Mouse (Mus musculus) liver, embryonic 16.5 days (tissue): ENCODE measurements around the gene Apol7a. TPM values are rescaled to one million over a fixed set of nuclear protein-coding genes. Genes with fewer than 3 reads are reported as not detected.

ENCODE experiments used
- ATAC-seq: fragments of 200-750 bp; cut with Nextera tagmentation; 2 replicates; pipeline ENCODE4 v1.8.0; 2017; ENCODE audit warnings: low read depth, mild to moderate bottlenecking, moderate number of reproducible peaks, moderate library complexity
- H3K27ac ChIP-seq: fragments of 300-500 bp; sonication (generic); 2 replicates; pipeline ENCODE4 v1.5.1; 2014; ENCODE audit warnings: mild to moderate bottlenecking, low read length
- H3K27me3 ChIP-seq: fragments of 300-500 bp; sonication (generic); 2 replicates; pipeline ENCODE4 v1.6.1; 2014; ENCODE audit warnings: low read depth, low read length, mixed read lengths; ENCODE audit not compliant: control insufficient read depth, insufficient read depth
- H3K36me3 ChIP-seq: fragments of 300-500 bp; sonication (generic); 2 replicates; pipeline ENCODE4 v1.6.1; 2014; ENCODE audit warnings: mild to moderate bottlenecking; ENCODE audit not compliant: control insufficient read depth, insufficient read depth
- H3K4me1 ChIP-seq: fragments of 300-500 bp; sonication (generic); 2 replicates; pipeline ENCODE4 v1.6.1; 2014; ENCODE audit warnings: low read depth, low read length, mixed read lengths; ENCODE audit not compliant: control insufficient read depth
- H3K4me2 ChIP-seq: fragments of 300-500 bp; sonication (generic); 2 replicates; pipeline ENCODE4 v1.6.1; 2014; ENCODE audit warnings: low read depth, low read length, mixed read lengths
- H3K4me3 ChIP-seq: fragments of 300-500 bp; sonication (generic); 2 replicates; pipeline ENCODE4 v1.5.1; 2014; ENCODE audit warnings: low read depth, mild to moderate bottlenecking, low read length
- H3K9ac ChIP-seq: fragments of 300-500 bp; sonication (generic); 2 replicates; pipeline ENCODE4 v1.6.1; 2014; ENCODE audit warnings: low read depth, low read length
- H3K9me3 ChIP-seq: fragments of 300-500 bp; sonication (generic); replicated peaks from 2 replicates; pipeline ENCODE4 v1.6.1; 2016; ENCODE audit warnings: low read length; ENCODE audit not compliant: control insufficient read depth
- WGBS: fragments of 180-500 bp; shearing (Covaris S2); extraction: QIAGEN DNeasy Blood & Tissue Kit; methylation state at CpG from one replicate; pipeline ENCODE4 v1.1.7; 2014; ENCODE audit not compliant: insufficient replicate concordance; 5-methylcytosine and 5-hydroxymethylcytosine counted together
- polyA plus RNA-seq: library from polyadenylated mRNA; unstranded; fragments of >200 nt; fragmentation: Nextera tagmentation; extraction: Ambion mirVana; gene quantifications from 2 replicates; pipeline ENCODE4 v1.2.1, GENCODE M21; 2015

The Apol7a gene
- polyA plus RNA-seq, 1 experiment from 2014 or later: 7.3 TPM

DNA sequence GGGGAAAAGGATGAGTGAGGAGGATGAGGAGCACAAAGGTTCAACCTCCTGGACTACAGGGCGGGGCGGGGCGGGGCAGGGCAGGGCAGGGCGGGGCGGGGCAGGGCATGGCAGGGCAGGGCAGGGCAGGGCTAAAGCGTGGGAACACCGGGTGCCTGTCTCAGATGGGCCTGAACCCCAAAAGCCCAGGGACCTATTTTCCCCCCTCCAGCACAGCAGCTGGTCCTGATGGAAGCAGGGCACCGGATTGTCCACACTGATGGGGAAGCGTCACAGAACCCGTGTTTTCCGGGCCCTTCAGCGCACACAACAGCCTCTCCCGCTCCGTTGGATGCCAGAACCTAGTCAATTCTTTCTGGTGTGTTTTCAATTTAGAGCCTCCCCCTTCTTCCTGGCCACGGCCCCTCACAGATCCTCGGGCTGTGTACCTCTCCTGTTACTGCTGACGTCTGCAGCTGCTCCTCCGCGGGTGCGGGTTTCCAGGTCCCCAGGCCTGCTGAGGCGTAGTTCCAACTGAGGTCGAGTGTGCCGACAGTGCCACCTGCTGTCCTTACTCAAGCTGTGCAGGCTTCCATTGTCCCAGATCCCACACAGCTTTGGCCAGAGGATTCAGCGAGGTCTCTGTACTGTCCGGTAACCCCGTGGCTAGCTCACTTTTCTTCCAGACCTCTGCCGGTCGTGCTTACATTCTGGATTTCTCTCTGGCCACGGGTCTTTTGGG is 40.4 kb downstream of the Apol7a start:
- Histone ChIP-seq H3K9ac (no peak overlapping the region), H3K4me3 (peak overlapping the region; percentile 28; the same call in 1 of the 2 replicates), H3K4me2 (peak overlapping the region; percentile 52; the same call in 1 of the 2 replicates), H3K27ac (no peak overlapping the region), H3K27me3 (peaks cover 3% of the 10 kb centered on the region; the same call in 1 of the 2 replicates), H3K4me1 (peaks cover 2% of the 10 kb centered on the region; the same call in 1 of the 2 replicates), H3K9me3 (no peaks in the 10 kb centered on the region), H3K36me3 (no peaks in the 10 kb centered on the region)
- 3% methylated on average over 24 of the region's 29 CpGs for WGBS
- peak; percentile 67 for ATAC-seq

DNA sequence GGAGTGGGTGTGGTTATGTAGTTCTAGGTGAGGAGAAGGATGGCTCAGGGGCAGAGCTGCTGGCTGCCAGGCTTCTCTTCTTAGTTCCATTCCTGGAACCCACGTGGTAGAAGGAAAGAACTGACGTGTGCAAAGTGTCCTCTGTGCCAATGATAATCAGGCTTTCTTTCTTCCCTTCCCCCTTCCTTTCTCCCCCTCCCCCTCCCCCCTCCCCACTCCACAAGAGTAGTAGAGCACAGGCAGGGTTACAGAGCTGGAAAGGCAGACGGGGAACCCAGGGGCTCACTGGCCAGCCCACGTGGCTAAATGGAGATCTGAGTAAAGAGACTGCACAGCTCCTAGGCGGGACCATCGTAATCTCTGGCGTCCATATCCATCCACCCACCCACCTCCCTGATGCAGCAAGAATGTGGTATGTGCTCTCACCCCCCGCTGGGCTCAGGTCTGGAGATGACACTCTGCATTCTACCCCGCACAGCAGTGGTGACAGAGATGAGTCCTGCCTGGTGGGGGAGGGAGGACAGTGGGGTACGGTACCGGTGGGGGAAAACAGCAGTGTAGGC is 42.6 kb downstream of the Apol7a start:
- ATAC-seq: no peak

DNA sequence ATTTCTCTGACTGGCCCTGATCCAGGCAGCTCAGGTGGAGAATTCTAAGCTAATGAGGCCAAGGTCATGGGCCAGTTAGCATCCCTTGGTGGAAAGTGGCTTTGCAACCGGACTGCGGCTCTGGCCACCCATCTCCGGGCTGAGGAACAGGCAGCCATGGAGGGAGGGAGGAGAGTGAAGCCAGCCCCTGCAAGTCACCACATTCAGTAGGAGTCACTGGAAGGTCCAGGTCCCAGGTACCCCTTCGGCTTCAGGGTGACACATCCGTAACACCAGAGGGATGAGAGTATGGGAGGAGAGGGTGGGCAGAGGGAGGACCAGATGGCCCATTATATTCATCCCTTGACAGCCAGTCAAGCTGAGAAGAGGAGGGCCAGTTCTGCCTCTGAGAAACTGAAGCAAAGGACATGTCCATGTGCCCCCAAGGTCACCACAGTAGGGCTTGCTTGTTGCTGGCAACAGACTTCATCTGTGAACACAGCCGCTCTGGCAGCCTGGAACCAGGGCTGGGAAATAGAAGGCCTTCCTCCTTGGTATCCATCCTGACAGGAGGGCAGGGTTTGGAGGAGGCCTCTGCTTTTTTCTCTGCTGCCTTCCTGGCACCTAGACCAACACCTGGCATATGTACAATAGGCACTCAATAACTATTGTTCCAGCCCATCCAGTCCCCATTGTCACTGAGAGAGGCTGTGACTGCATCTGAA is 43.9 kb downstream of the Apol7a start:
- Histone ChIP-seq H3K9ac (no peak overlapping the region), H3K4me3 (no peak overlapping the region), H3K36me3 (no peaks in the 10 kb centered on the region), H3K27me3 (peaks cover 3% of the 10 kb centered on the region; the same call in 1 of the 2 replicates), H3K27ac (no peak overlapping the region), H3K4me1 (peaks cover 2% of the 10 kb centered on the region; the same call in 1 of the 2 replicates), H3K4me2 (no peak overlapping the region), H3K9me3 (no peaks in the 10 kb centered on the region)
- WGBS: 70% methylated on average over 6 of the region's 6 CpGs
- no peak for ATAC-seq

More for the DNA sequence above, 42.6 kb downstream of the Apol7a start:
- peaks cover 3% of the 10 kb centered on the region; the same call in 1 of the 2 replicates for H3K27me3 ChIP-seq
- H3K4me3 ChIP-seq: no peak overlapping the region
- peaks cover 2% of the 10 kb centered on the region; the same call in 1 of the 2 replicates for H3K4me1 ChIP-seq
- H3K27ac ChIP-seq: no peak overlapping the region
- H3K36me3 ChIP-seq: no peaks in the 10 kb centered on the region
- no peaks in the 10 kb centered on the region for H3K9me3 ChIP-seq
- H3K9ac ChIP-seq: no peak overlapping the region
- WGBS: 10% methylated on average over 11 of the region's 11 CpGs
- H3K4me2 ChIP-seq: no peak overlapping the region

DNA sequence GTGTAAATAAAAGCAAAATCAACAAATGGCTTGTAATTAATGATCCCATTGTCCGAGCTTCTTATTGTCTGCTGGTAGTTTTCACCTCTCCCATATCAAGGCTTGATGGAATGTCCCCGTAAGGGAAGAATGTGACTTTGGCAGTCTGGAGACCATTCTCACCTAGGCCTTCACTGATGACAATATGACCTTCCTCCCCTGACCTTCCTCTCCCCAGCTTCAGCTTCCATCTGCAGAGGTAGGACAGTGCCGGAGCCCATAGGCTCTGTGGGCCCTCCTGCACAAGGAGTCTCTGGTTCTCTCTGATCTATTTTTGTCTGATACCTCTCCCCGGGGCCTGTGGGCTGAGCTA is 44.4 kb downstream of the Apol7a start:
- no peak overlapping the region for H3K9ac ChIP-seq
- no peaks in the 10 kb centered on the region for H3K9me3 ChIP-seq
- no peak overlapping the region for H3K4me3 ChIP-seq
- H3K4me1 ChIP-seq: peaks cover 2% of the 10 kb centered on the region; the same call in 1 of the 2 replicates
- no peaks in the 10 kb centered on the region for H3K36me3 ChIP-seq
- 50% methylated on average over 4 of the region's 4 CpGs for WGBS
- ATAC-seq: no peak
- no peak overlapping the region for H3K4me2 ChIP-seq
- no peak overlapping the region for H3K27ac ChIP-seq
- peaks cover 3% of the 10 kb centered on the region; the same call in 1 of the 2 replicates for H3K27me3 ChIP-seq

DNA sequence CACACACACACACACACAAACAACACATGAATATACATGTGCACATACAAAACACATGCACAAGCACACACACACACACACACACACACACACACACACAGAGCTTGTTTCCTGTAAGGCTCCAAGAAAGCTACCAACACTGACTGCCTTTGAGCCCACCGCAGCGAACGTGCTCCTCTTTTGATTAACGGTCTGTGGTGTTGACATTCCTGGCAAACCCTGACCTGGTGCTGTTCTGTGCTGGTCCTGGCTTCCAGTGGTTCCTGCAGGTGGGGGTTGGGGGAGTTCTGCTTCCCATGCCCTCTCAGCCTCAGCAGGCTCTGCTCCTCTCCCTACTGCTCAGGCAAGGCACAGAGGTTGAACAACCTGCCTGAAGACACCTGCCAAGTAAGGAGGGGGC is 45.1 kb downstream of the Apol7a start:
- H3K4me3 ChIP-seq: no peak overlapping the region
- no peak overlapping the region for H3K27ac ChIP-seq

DNA sequence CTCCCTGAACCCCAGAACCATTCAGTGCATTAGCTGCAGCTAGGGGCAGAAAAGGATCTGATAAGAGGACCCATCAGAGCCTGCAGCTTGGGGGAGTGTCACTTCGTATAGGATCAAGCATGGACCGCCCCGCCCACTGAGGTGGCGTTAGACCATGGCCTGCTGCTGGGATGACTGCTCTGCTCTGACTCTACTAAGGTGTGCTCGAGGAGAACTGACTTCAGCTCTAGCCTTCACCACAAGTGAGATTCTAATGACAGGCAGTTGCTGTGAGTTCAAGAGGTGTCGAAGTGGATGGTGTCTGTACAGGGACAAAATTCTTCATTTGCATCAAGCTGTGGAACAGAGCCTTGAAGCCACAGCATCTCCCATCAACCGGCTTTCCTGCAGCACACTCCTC is 46.0 kb downstream of the Apol7a start:
- 55% methylated on average over 7 of the region's 7 CpGs for WGBS
- H3K27ac ChIP-seq: no peak overlapping the region

More for the DNA sequence above, 45.1 kb downstream of the Apol7a start:
- peak; percentile 35; the same call in 1 of the 2 replicates for ATAC-seq
- 27% methylated on average over 4 of the region's 4 CpGs for WGBS
- no peaks in the 10 kb centered on the region for H3K36me3 ChIP-seq
- no peaks in the 10 kb centered on the region for H3K9me3 ChIP-seq
- H3K4me1 ChIP-seq: peaks cover 2% of the 10 kb centered on the region; the same call in 1 of the 2 replicates
- H3K27me3 ChIP-seq: no peaks in the 10 kb centered on the region
- no peak overlapping the region for H3K4me2 ChIP-seq
- H3K9ac ChIP-seq: no peak overlapping the region

DNA sequence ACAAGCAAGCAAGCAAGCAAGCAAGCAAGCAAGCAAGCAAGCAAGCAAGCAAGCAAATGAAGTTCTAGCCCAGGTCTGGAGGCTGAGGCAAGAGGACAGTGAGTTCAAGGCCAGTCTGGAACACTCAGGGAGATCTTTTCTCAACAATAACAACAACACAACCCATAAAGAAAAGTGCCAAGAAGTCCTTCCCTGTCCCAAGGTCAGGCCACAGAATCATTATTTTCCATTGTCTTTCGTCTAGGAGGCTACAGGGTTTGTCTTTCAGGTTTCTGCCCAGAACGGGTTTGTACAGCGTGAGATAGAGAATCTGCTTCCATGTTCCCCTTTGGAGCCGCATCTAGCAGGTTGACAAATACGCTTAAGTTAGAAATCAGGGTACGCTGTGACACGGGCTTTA is 48.8 kb downstream of the Apol7a start:
- H3K27ac ChIP-seq: no peak overlapping the region
- H3K9me3 ChIP-seq: no peaks in the 10 kb centered on the region
- no peaks in the 10 kb centered on the region for H3K36me3 ChIP-seq
- 53% methylated on average over 7 of the region's 7 CpGs for WGBS
- peaks cover 2% of the 10 kb centered on the region; the same call in 1 of the 2 replicates for H3K4me1 ChIP-seq
- no peak for ATAC-seq
- H3K4me2 ChIP-seq: no peak overlapping the region
- H3K27me3 ChIP-seq: no peaks in the 10 kb centered on the region
- H3K9ac ChIP-seq: no peak overlapping the region
- H3K4me3 ChIP-seq: no peak overlapping the region

More for the DNA sequence above, 46.0 kb downstream of the Apol7a start:
- Histone ChIP-seq H3K27me3 (no peaks in the 10 kb centered on the region), H3K4me3 (no peak overlapping the region), H3K36me3 (no peaks in the 10 kb centered on the region), H3K4me2 (no peak overlapping the region), H3K9ac (no peak overlapping the region), H3K4me1 (peaks cover 2% of the 10 kb centered on the region; the same call in 1 of the 2 replicates), H3K9me3 (no peaks in the 10 kb centered on the region)
- no peak for ATAC-seq

DNA sequence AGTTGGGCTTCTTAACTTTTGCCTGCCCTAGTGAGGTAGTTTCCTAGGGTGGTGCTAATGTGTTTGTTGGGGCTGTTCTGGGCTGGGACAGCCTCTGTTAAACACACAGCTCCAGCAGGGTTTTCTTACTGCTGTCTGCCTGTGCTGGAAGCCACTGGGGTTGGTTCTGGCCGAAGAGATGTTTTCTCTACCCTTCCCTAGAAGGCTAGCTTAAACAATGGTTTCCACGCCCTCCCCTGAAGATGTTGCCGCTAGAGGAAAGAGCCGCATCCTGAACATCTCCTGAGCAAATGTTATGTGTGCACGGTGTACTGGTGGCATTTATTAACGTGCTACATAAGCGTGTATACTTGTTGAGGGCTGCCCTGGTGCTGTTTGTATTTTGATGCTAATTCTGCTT is 50.8 kb downstream of the Apol7a start:
- Histone ChIP-seq H3K36me3 (no peaks in the 10 kb centered on the region), H3K27me3 (no peaks in the 10 kb centered on the region), H3K9ac (no peak overlapping the region), H3K27ac (no peak overlapping the region), H3K4me2 (no peak overlapping the region), H3K4me1 (peaks cover 4% of the 10 kb centered on the region; the same call in 1 of the 2 replicates), H3K4me3 (no peak overlapping the region), H3K9me3 (no peaks in the 10 kb centered on the region)
- ATAC-seq: no peak
- WGBS: 48% methylated on average over 7 of the region's 7 CpGs
